Mouse (Mus musculus): Measurements from ENCODE around the gene Nrsn1.
"Not testable (repeated sequence)": the region's sequence is repeated elsewhere in the genome, so short reads cannot be mapped to it uniquely, and the experiment has no call there.

Gene Nrsn1

DNA sequence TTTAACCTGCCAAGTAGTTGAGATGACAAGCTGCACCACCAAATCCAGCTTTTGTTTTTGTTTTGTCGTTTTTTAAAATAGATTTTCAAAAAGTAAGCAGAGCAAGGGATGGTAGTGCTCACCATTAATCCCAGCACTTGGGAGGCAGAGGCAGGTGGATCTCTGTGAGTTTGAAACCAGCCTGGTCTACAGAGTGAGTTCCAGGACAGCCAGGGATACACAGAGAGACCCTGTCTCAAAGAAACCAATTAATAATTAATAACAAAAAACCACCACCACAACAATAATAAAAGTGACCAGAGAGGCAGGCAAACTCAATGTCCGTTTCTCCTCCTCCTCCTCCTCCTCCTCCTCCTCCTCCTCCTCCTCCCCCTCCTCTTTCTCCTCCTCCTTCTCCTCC is at the start of gene Nrsn1:
Nrsn1 (minus strand) TSS at position 101 of the 400 bp plus-strand sequence.
- DNase-seq (ENCODE audit: low read depth, low spot score): not testable (repeated sequence)

DNA sequence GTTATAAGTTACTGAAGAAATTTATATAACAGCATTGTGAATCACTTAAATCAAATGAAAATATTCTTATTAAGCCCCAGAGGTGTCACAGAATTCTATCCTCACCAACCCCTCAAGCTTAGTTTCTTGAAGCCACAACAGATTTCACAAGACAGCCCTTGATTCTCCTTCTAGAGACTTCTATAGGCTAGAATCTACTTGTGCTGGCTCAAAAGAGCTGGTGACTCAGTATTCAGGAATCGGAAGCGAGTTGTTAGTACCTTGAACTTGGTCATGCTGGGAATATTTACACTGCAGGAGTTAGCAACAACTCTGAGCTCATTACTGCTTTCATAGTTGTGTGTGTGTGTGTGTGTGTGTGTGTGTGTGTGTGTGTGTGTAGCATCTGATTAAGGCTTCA is 41.8 kb upstream of the Nrsn1 start:
- DNase-seq (ENCODE audit: low read depth, low spot score): no peak

GRCm38 (mm10) chr13:25310068-25310467 is 39.8 kb upstream of the Nrsn1 start:
- no peak for DNase-seq (ENCODE audit: low read depth, low spot score)

DNA sequence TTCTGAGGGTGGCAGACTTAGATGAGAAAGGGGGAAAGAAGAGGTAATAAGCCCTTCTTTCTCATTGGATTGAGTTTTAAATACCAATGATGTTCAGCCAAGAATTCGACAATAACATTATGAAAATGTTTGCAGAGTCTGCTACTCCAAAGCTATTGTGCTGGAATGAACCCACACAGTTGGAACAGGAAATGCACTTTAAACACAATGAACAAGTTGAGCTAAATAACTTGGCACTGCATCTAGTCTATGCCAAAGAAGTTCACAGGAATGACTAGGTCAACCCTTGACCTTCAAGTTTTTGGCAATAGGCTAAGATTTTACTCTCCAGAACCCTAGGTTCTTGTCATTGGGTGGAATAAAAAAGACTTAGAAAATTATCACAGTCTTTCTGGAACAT is 18.4 kb upstream of the Nrsn1 start:
- no peak for DNase-seq (ENCODE audit: low read depth, low spot score)

DNA sequence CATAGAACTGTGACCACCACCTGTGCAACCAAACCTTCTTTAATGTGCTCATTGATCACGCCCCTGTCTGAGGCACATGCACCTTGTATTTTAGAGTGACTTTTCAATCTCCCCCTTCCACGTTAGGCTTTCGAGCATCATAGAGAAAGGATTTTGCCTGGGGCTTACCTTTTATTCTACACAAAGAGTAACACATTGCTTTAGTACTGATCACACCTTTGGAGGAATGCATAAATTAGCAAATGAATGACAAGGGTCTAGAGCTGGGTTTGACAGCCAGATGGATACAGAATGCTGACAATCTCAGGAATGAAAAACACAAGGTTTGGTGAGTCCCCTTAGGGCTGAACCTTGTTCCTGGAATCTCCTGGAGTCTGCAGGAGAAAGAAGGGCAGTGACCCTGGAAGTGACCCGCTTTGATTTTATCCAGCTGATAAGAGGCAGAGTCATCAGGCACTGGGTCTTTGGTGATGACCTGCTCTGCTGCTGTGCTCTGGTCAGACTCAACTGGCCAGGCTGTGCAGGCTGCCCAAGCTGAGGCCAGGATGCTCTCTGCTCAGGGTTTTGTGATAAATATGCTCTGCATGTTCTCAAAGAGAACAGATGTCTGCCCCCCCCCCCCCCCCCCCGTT is 4.7 kb upstream of the Nrsn1 start:
- DNase-seq (ENCODE audit: low read depth, low spot score): no peak

- no peak for DNase-seq (ENCODE audit: low read depth, low spot score)
Observed at GRCm38 (mm10) chr13:25272189-25272588, 1.9 kb upstream of the Nrsn1 start.

DNA sequence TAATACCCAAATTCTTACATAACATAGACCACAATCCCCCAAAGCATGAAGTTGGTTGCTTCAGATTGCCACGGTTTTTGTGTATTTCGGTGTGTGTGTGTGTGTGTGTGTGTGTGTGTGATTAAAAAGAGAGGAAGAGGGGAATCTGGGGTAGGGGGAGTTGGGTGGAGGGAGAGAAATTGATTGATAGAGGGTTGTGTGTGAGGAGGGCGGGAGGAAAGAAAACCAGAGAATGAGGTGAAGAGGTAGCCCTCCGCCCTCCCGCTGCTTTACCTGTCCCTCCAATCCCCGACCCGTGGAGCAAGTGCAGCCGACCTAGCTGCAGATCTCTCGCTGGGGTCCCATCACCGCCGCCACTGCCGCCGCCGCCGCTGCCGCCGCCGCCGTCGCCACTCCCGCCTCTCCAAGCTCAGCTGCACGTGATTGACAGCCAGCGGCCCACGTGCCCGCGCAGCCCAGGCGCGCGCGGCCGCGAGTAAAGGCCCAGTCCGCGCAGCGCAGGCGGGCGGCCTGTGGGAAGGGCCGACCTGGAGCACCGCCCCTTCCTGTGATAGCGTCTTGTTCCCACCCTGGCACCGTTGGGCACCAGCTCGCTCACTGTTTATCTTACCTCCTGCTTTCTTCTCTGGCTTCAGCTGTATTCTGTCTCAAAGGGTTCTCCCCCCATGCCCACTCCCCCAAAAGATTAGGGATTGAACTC is 583 bp downstream of the Nrsn1 start:
- DNase-seq (ENCODE audit: low read depth, low spot score): peak; percentile 50

GRCm38 (mm10) chr13:25269039-25269438 is 1.3 kb downstream of the Nrsn1 start:
- no peak for DNase-seq (ENCODE audit: low read depth, low spot score)

- DNase-seq (ENCODE audit: low read depth, low spot score): no peak
Observed at GRCm38 (mm10) chr13:25262748-25263147, 7.6 kb downstream of the Nrsn1 start.

GRCm38 (mm10) chr13:25257608-25258007 is 12.7 kb downstream of the Nrsn1 start:
- DNase-seq (ENCODE audit: low read depth, low spot score): no peak

DNA sequence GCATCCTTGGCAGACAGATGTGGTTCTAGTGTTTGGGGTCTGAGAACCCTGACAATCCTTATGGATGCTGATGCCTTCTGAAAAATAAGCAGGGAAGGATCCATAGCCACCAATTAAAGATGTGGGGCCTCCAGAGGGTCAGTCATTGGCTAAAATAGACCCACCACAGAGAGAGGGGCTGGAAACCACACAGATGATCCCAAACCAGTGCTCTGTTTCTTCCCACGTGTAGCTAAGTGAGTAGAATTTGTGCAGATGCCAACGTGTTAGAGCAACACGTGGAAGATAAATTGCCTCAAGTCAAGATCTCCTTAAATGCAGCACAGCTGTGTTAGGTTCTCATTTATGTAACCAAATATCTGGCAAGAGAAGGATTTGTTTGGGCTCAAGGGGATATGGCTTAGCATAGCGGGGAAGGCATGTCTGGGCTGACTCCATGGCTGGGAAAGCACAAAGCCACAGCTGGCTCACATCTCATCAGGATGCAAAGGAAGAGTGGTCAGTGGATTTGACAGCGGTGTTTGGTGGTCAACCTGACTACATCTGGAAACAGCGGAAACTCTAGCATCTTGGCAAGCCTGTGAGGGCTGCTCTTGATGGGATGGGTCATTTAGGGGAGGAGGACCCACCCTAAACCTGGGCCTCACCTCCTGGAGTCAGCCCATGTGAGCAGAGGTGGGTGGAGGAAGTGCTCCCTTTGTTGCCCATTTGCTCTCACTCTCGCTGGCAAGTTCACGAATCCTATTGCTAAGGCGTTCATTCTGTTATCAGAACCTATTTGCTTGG is 15.6 kb downstream of the Nrsn1 start:
- DNase-seq (ENCODE audit: low read depth, low spot score): no peak

- DNase-seq (ENCODE audit: low read depth, low spot score): no peak
Observed at GRCm38 (mm10) chr13:25251893-25252292, 18.4 kb downstream of the Nrsn1 start.

DNA sequence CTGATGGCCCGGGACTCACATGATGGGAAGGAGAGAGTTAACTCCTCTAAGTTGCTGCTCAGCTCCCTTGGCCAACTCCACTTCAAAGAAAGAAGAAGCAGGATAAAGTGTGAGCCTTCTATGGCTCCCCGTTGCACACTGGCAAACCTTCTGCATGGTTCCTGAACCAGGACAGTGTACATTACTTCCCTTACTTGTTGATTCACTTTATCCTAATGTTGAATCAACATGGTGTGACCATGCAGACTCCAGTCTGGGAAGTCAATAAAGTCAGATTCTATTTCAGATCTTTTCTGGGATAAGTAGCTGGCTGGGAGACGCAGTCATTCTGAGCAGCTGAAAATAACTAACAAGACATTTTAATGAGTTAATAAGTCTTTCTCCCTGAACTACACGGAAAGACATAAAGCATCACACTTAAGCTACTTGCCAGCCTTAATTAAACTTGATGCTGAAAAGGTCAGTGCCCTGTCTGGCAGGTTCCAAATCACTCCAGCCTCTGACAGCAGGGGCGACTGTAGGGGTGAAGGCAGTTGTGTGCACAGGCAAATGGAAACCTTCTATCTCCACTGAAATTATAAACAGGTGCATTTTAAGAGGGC is 50.0 kb downstream of the Nrsn1 start:
- DNase-seq (ENCODE audit: low read depth, low spot score): no peak

DNA sequence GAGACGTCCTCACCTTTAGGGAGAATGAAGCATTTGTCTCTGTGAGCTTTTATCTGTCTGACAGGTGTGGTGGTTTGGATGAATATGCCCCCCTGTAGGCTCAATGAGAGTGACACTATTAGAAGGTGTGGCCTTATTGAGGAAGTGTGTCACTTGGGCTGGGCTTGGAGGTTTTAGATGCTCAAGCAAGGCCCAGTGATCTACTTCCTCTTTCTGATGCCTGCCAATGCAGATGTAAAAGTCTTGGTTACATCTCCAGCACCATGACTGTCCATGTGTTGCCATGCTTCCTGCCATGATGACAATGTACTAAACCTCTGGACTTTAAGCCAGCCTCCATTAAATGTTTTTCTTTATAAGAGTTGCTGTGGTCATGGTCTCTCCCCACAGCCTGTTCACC is 51.9 kb downstream of the Nrsn1 start:
- DNase-seq (ENCODE audit: low read depth, low spot score): no peak

GRCm38 (mm10) chr13:25206950-25207349 is 63.4 kb downstream of the Nrsn1 start:
- no peak for DNase-seq (ENCODE audit: low read depth, low spot score)

All from brain, embryonic 18.5 days (tissue).